Mouse (Mus musculus) heart, adult 11 months (tissue): Measurements from ENCODE around the gene Plekha5.
A peak's percentile ranks its signal among the peaks of the same experiment; 100 is the strongest.
"Not testable (repeated sequence)": the region's sequence is repeated elsewhere in the genome, so short reads cannot be mapped to it uniquely, and the experiment has no call there.

Experiments used
- DNase-seq: peaks from one replicate; pipeline ENCODE4 v3.0.0; 2022

Gene Plekha5

GRCm38 (mm10) chr6:140580170-140580569 lies 156.3 kb downstream of the Plekha5 start:
- DNase-seq = no peak

- DNase-seq = no peak
These were observed 162.9 kb downstream of the Plekha5 start for GRCm38 (mm10) chr6:140586714-140587259.

- DNase-seq = no peak
These were observed 167.5 kb downstream of the Plekha5 start for GRCm38 (mm10) chr6:140591331-140591730.

GRCm38 (mm10) chr6:140592713-140593112 lies 168.9 kb downstream of the Plekha5 start:
- no peak for DNase-seq

GRCm38 (mm10) chr6:140593420-140594170 lies 169.7 kb downstream of the Plekha5 start:
- peak; percentile 96 for DNase-seq

- DNase-seq = not testable (repeated sequence)
These were observed 171.7 kb downstream of the Plekha5 start for GRCm38 (mm10) chr6:140595551-140595950.

GRCm38 (mm10) chr6:140597381-140598329 lies 173.8 kb downstream of the Plekha5 start:
- no peak for DNase-seq

GRCm38 (mm10) chr6:140598516-140598915 lies 174.7 kb downstream of the Plekha5 start:
- DNase-seq = no peak

GRCm38 (mm10) chr6:140599337-140599736 lies 175.5 kb downstream of the Plekha5 start:
- DNase-seq = no peak

- DNase-seq = not testable (repeated sequence)
These were observed 176.8 kb downstream of the Plekha5 start for GRCm38 (mm10) chr6:140600671-140601070.

- no peak for DNase-seq
These were observed 177.3 kb downstream of the Plekha5 start for GRCm38 (mm10) chr6:140601175-140601574.

GRCm38 (mm10) chr6:140603228-140603944 lies 179.5 kb downstream of the Plekha5 start:
- no peak for DNase-seq

- DNase-seq = not testable (repeated sequence)
These were observed 181.3 kb downstream of the Plekha5 start for GRCm38 (mm10) chr6:140605173-140605572.

- no peak for DNase-seq
These were observed 181.9 kb downstream of the Plekha5 start for GRCm38 (mm10) chr6:140605732-140606131.

GRCm38 (mm10) chr6:140606534-140606933 lies 182.7 kb downstream of the Plekha5 start:
- no peak for DNase-seq

- no peak for DNase-seq
These were observed 184.8 kb downstream of the Plekha5 start for GRCm38 (mm10) chr6:140608666-140609065.

GRCm38 (mm10) chr6:140609533-140609932 lies 185.7 kb downstream of the Plekha5 start:
- DNase-seq = no peak

- DNase-seq = no peak
These were observed 186.3 kb downstream of the Plekha5 start for GRCm38 (mm10) chr6:140610117-140610516.

GRCm38 (mm10) chr6:140611282-140611681 lies 187.4 kb downstream of the Plekha5 start:
- DNase-seq = no peak

- no peak for DNase-seq
These were observed 188.1 kb downstream of the Plekha5 start for GRCm38 (mm10) chr6:140611893-140612473.

- DNase-seq = no peak
These were observed 190.0 kb downstream of the Plekha5 start for GRCm38 (mm10) chr6:140613822-140614221.

GRCm38 (mm10) chr6:140614711-140615110 lies 190.9 kb downstream of the Plekha5 start:
- no peak for DNase-seq
